In the genomic region with DNA sequence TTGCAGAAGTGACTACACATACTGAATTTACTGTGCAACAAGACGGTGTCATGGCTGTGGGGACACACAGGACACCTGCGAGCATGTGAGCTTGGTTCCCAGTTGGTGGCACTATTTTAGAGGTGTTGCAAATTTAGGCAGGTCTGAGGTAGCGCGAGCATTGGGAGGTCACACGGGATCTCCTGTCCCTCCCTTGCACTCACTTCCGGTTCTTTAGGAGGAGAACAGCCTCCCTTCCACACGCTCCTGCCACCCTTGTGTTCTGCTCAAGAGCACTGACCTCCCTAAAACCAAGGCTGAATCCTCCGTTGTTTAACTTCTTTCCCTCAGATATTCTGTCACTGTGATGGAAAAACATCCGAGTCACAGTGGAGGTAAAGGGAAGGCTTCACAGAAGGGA, we compare ENCODE assay signal across 26 mouse cellular contexts.
"Had no signal": no experiment of that assay in that cellular context is flagged by ENCODE, and none has a peak within 500 bp of the region (broad histone marks: within the 10 kb centered on the region; RNA-seq: fewer than 3 reads in every experiment).

No protein-coding gene starts in this region.

- H3K9me3 ChIP-seq: heart, embryonic 12.5 days; hindbrain, embryonic 10.5 days; hindbrain, embryonic 12.5 days; intestine, embryonic 15.5 days; limb, embryonic 10.5 days; limb, embryonic 12.5 days; liver, embryonic 13.5 days had no signal

- H3K36me3 ChIP-seq: heart, embryonic 12.5 days; hindbrain, embryonic 10.5 days; hindbrain, embryonic 12.5 days; intestine, embryonic 15.5 days; limb, embryonic 10.5 days; limb, embryonic 12.5 days; liver, embryonic 13.5 days had no signal

- H3K4me1 ChIP-seq: heart, embryonic 12.5 days; hindbrain, embryonic 10.5 days; hindbrain, embryonic 12.5 days; intestine, embryonic 15.5 days; liver, embryonic 13.5 days had no signal

- H3K27me3 ChIP-seq: heart, embryonic 12.5 days; hindbrain, embryonic 12.5 days; intestine, embryonic 15.5 days; limb, embryonic 12.5 days; liver, embryonic 13.5 days had no signal

- H3K4me2 ChIP-seq: heart, embryonic 12.5 days; hindbrain, embryonic 12.5 days; hindbrain, embryonic 14.5 days; intestine, embryonic 15.5 days; limb, embryonic 12.5 days; liver, embryonic 11.5 days; liver, embryonic 13.5 days had no signal

- DNase-seq: gastrocnemius, adult 2 months; gastrocnemius, postnatal 10 days; gastrocnemius, postnatal 25 days; heart, adult 2 months; heart, postnatal 10 days; heart, postnatal 36 days; kidney, adult 18-20 months; kidney, adult 8-10 months; kidney, postnatal 10 days; kidney, postnatal 25 days; kidney, postnatal 4 days; liver; liver, embryonic 13.5 days had no signal

- H3K27ac ChIP-seq: gastrocnemius, adult 2 months; heart, adult 2 months; hindbrain, embryonic 10.5 days; hindbrain, embryonic 12.5 days; hindbrain, embryonic 14.5 days; intestine, embryonic 15.5 days; layer of hippocampus, adult 2 months; left cerebral cortex, adult 2 months; limb, embryonic 10.5 days; limb, embryonic 12.5 days; liver, embryonic 13.5 days had no signal

- H3K4me3 ChIP-seq: gastrocnemius, adult 2 months; heart, adult 2 months; heart, embryonic 12.5 days; hindbrain, embryonic 10.5 days; hindbrain, embryonic 12.5 days; intestine, embryonic 15.5 days; layer of hippocampus, adult 2 months; left cerebral cortex, adult 2 months; limb, embryonic 10.5 days; limb, embryonic 12.5 days; liver, embryonic 13.5 days had no signal

- H3K9ac ChIP-seq: heart, embryonic 12.5 days; hindbrain, embryonic 12.5 days; hindbrain, embryonic 14.5 days; intestine, embryonic 15.5 days; limb, embryonic 12.5 days; liver, embryonic 13.5 days had no signal

- ATAC-seq: hindbrain, embryonic 16.5 days; inflammation-experienced regulatory T-cells, adult 6 months; intestine, embryonic 15.5 days; intestine, postnatal 0 days had no signal
